Mouse (Mus musculus) heart, embryonic 15.5 days (tissue): ENCODE measurements around the gene Chd5. TPM values are rescaled to one million over a fixed set of nuclear protein-coding genes. Genes with fewer than 3 reads are reported as not detected.

Experiments used
- ATAC-seq: fragments of 200-750 bp; cut with Nextera tagmentation; replicated peaks from 2 replicates; pipeline ENCODE4 v1.8.0; 2017; ENCODE audit warnings: low read depth, moderate TSS enrichment; ENCODE audit not compliant: insufficient number of reproducible peaks, insufficient read depth, low FRiP score
- H3K27ac ChIP-seq: fragments of 300-500 bp; sonication (generic); 2 replicates; pipeline ENCODE4 v1.5.1; 2015; ENCODE audit warnings: mild to moderate bottlenecking, inconsistent platforms
- H3K27me3 ChIP-seq: fragments of 300-500 bp; sonication (generic); 2 replicates; pipeline ENCODE4 v1.6.1; 2015; ENCODE audit warnings: inconsistent platforms
- H3K36me3 ChIP-seq: fragments of 300-500 bp; sonication (generic); 2 replicates; pipeline ENCODE4 v1.6.1; 2015; ENCODE audit warnings: mild to moderate bottlenecking, inconsistent platforms
- H3K4me1 ChIP-seq: fragments of 300-500 bp; sonication (generic); replicated peaks from 2 replicates; pipeline ENCODE4 v1.6.1; 2015; ENCODE audit warnings: inconsistent platforms
- H3K4me2 ChIP-seq: fragments of 300-500 bp; sonication (generic); 2 replicates; pipeline ENCODE4 v1.6.1; 2015; ENCODE audit warnings: inconsistent platforms, mild to moderate bottlenecking, moderate library complexity
- H3K4me3 ChIP-seq: fragments of 300-500 bp; sonication (generic); 2 replicates; pipeline ENCODE4 v1.5.1; 2015; ENCODE audit warnings: mild to moderate bottlenecking, inconsistent platforms
- H3K9ac ChIP-seq: fragments of 300-500 bp; sonication (generic); 2 replicates; pipeline ENCODE4 v1.6.1; 2015; ENCODE audit warnings: mild to moderate bottlenecking, inconsistent platforms
- H3K9me3 ChIP-seq: fragments of 300-500 bp; sonication (generic); replicated peaks from 2 replicates; pipeline ENCODE4 v1.6.1; 2016; ENCODE audit warnings: inconsistent platforms
- WGBS: fragments of 180-500 bp; shearing (Covaris S2); methylation state at CpG from one replicate; pipeline ENCODE4 v1.1.7; 2015; ENCODE audit warnings: mixed read lengths; 5-methylcytosine and 5-hydroxymethylcytosine counted together
- polyA plus RNA-seq: library from polyadenylated mRNA; unstranded; fragments of >200 nt; fragmentation: Nextera tagmentation; extraction: Ambion mirVana; gene quantifications from 2 replicates; pipeline ENCODE4 v1.2.1, GENCODE M21; 2015

Gene Chd5
- polyA plus RNA-seq, result 0.06 and 0.22 TPM in 2 replicates

DNA sequence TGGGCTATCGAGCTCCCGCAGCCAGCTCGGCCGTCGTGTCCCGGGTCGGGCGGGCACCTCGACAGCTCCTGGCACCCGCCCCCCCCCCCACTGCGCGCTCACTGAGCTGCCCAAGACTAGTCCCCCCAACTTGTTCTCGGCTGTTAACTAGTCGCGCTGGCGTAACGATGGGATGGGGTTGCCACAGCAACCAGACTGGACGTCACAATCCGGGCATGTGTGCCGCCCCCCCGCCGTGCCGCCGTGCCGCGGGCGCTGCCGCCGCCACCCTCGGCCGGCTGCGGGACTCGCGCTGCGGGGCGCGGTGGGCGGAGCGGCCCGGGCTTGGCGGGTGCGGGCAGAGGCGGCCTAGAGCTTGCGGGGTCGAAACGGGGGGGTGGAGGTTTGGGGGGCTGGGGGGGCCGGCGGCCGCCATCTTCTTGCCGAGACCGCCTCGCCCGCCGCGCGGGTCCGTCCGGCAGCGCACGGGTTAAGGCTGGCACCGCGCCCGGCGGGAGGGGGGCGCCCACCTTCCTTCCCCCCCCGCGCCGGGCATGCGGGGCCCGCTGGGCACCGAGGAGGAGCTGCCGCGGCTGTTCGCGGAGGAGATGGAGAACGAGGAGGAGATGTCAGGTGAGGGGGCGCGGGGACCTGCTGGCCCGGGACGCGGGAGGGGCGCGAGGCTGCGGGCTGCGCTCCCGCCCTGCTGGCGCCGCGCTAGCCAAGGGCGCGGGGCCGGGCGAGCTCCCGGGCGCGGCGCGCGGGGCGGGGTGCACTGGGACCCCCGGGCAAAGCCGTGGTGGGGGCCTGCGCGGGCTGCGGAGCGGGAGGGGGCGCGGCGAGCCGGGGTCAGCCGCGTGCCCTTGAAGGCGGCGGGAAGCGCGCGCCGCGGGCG, at the start of gene Chd5:
Gene Chd5, plus strand, starts transcription at position 233 of the 874 bp plus-strand sequence.
- H3K9ac ChIP-seq, result peak within 1 kb of the TSS; percentile 53
- under 1% methylated on average over 77 of the region's 120 CpGs for WGBS
- H3K36me3 ChIP-seq, result peaks cover 8% of the 10 kb centered on the region
- H3K4me1 ChIP-seq, result peaks cover 20% of the 10 kb centered on the region
- H3K4me3 ChIP-seq, result peak within 1 kb of the TSS; percentile 56
- H3K4me2 ChIP-seq, result peak within 1 kb of the TSS; percentile 97
- H3K27ac ChIP-seq, result no peak within 1 kb of the TSS
- no peak for ATAC-seq
- H3K27me3 ChIP-seq, result peaks cover 72% of the 10 kb centered on the region
- H3K9me3 ChIP-seq, result no peaks in the 10 kb centered on the region

DNA sequence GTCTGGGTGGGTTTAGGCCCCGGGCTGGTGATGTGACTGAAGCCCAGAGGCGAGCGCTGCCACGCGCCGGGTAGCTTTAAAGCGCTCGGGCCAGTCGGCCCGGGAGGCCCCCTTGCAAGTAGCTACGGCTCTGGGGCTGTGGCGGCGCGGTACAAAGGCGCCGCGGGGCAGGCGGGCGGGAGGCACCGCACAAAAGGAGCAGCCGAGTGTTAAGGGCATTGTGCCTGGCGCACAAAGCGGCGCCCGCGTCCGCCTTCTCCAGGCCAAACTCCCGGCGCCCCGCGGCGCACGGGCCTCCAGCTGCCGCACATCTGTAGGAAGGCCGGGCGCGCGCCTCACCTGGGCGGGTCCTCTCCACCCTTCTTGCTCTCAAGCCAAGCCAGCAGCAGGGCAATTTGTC, 48.1 kb upstream of the Chd5 start:
- H3K36me3 ChIP-seq, result no peaks in the 10 kb centered on the region
- peaks cover 19% of the 10 kb centered on the region for H3K4me1 ChIP-seq
- ATAC-seq, result no peak
- H3K27me3 ChIP-seq, result peaks cover 80% of the 10 kb centered on the region
- WGBS, result 1% methylated on average over 39 of the region's 39 CpGs
- H3K27ac ChIP-seq, result no peak overlapping the region
- H3K9me3 ChIP-seq, result no peaks in the 10 kb centered on the region
- H3K9ac ChIP-seq, result no peak overlapping the region
- H3K4me2 ChIP-seq, result peak overlapping the region; percentile 30; the same call in 1 of the 2 replicates
- H3K4me3 ChIP-seq, result peak overlapping the region; percentile 24

DNA sequence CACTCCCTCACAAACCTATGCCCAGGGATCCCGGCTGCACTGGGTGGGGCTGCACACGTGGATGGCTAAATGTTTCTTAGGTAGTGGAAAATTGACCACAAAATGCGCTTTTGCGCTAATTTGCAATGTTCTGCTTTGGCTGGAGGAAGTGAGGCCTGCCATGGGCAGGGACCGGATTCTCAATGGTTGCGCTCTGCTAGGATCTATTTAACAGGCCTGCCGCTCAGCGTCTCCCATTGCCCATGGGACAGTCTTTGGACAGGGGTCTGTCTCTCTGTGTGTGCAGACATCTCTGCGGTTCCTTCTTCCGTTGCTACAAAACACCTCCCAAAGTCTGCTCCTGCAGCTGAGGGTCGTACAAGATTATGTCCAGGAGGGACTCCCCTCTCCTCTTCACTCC, 47.5 kb upstream of the Chd5 start:
- no peak for ATAC-seq
- Histone ChIP-seq H3K9me3 (no peaks in the 10 kb centered on the region), H3K4me3 (no peak overlapping the region; the same call in 1 of the 2 replicates), H3K27ac (no peak overlapping the region), H3K36me3 (no peaks in the 10 kb centered on the region), H3K4me2 (no peak overlapping the region), H3K4me1 (peaks cover 23% of the 10 kb centered on the region), H3K9ac (no peak overlapping the region), H3K27me3 (peaks cover 74% of the 10 kb centered on the region)
- 26% methylated on average over 11 of the region's 11 CpGs for WGBS

DNA sequence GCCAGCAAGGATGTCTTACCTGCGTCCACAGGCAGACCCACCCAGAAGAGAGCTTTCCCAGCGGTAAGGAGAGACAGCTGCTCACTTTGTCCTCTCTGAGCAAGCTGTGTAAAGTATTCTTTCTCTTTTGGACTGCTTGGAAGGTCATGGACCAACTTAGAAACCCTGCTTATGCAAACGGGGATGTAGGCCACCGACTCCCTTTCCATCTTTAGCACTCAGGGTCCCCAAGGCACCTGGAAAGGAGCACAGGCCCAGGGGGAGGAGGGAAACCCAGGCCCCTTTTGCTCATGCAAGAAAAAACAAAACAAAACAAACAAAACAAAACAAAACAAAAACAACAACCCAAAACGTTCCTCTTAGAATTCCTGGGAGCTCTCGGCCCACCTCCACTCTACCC, 46.9 kb upstream of the Chd5 start, which contains the start of gene Hes3:
Gene Hes3, minus strand, starts transcription at position 101 of the 400 bp plus-strand sequence.
- Histone ChIP-seq H3K27me3 (peaks cover 68% of the 10 kb centered on the region), H3K4me3 (peak within 1 kb of the TSS; percentile 24), H3K4me2 (peak within 1 kb of the TSS; percentile 30; the same call in 1 of the 2 replicates), H3K27ac (no peak within 1 kb of the TSS), H3K4me1 (peaks cover 21% of the 10 kb centered on the region), H3K9ac (no peak within 1 kb of the TSS), H3K36me3 (no peaks in the 10 kb centered on the region), H3K9me3 (no peaks in the 10 kb centered on the region)
- no peak for ATAC-seq
- WGBS, result 29% methylated on average over 6 of the region's 6 CpGs

DNA sequence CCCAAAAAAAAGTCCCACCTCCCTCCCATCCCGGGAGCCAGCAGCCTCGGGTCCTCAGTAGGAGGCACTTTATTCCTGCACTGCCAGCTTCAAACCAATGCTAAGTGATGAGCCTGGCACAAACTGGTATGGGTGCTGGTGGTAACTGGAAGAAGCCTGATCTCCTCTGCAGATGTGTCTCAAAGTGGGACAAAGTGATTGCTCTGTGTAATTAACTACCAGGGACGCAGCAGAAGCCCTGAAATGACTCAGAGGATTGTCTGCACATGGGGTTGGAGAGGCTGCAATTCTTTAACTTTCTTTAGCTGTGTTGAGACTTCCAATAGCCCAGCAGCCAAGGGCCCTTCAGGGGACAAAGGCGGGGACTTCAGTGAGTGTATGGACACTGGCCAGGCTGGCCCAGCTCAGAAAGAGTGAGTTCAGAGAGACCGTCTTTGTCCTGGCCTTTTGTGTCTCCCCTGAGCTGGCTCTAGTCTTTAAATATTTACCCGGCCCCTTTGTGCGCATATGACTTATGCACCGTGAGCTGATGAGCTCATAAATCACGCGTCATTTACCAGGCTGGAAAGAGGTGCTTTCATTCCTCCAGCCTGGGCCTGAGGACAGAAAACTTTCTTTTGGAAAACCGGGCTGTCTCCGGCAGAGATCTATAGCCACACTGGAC, 46.2 kb upstream of the Chd5 start:
- Histone ChIP-seq H3K36me3 (no peaks in the 10 kb centered on the region), H3K27me3 (peaks cover 62% of the 10 kb centered on the region), H3K9me3 (no peaks in the 10 kb centered on the region), H3K4me3 (no peak overlapping the region), H3K9ac (no peak overlapping the region), H3K4me1 (peaks cover 17% of the 10 kb centered on the region), H3K4me2 (no peak overlapping the region), H3K27ac (no peak overlapping the region)
- WGBS, result 43% methylated on average over 12 of the region's 12 CpGs
- no peak for ATAC-seq

DNA sequence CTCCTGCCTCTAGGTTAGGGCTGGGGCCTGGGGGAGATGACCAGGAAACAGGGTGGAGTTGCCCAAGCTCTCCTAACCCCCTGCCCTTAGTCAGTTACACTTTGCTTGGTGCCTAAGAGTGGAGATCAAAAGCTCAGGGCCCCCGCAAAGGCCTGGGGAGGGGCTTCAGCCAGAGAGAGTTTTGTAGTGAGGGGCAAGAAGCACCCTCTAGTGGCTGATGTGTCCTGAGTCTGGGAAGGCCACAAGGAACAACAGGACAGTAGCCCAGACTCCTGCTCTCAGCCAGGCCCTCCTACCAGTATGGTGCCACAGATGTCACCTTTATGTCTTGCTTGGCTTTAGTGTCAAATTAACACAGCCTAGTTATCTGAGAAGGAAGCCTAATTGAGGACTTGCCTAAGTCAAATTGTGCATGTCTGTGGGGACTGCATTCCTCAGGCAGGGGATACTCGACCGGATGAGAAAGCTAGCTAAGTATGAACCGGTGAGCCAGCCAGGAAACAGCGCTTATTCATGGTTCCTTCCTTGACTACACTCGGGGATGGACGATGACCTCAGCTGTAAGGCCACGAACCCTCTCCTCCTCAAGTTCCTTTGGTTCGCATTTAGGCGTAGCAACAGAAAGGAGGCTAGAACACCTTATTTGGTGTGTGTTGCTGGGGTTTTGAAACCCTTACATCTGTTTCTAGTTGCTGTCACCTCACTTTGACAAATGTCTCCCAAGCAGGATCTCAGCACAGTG, 44.1 kb upstream of the Chd5 start:
- Histone ChIP-seq H3K27ac (peak overlapping the region; percentile 24; the same call in 1 of the 2 replicates), H3K4me2 (no peak overlapping the region), H3K9me3 (no peaks in the 10 kb centered on the region), H3K4me1 (peaks cover 32% of the 10 kb centered on the region), H3K27me3 (peaks cover 46% of the 10 kb centered on the region), H3K36me3 (no peaks in the 10 kb centered on the region), H3K4me3 (no peak overlapping the region), H3K9ac (no peak overlapping the region)
- no peak for ATAC-seq
- 48% methylated on average over 10 of the region's 10 CpGs for WGBS

DNA sequence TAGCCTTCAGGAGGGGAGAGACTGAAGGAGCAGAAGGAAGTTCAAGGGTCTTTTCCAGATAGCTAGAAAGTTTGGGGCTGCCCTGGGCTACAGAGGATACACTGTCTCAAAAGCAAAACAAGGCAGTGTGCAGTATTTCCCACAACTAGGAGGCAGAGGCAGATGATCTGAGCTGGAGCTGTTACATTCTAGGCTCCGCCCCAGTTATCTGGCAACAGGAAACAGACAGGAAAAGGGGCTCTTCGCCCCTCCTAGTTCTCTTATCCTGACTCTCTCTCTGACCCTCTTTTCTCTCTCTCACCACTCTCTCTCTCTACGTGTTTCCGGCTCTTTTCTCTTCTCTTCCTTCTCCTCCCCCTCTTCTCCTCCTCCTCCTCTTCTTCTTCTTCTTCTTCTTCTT, 42.5 kb upstream of the Chd5 start:
- 29% methylated on average over 4 of the region's 4 CpGs for WGBS
- no peak for ATAC-seq
- Histone ChIP-seq H3K27me3 (peaks cover 32% of the 10 kb centered on the region), H3K36me3 (peaks cover 12% of the 10 kb centered on the region; the same call in 1 of the 2 replicates), H3K4me1 (peaks cover 26% of the 10 kb centered on the region), H3K4me3 (no peak overlapping the region), H3K4me2 (peak overlapping the region; percentile 14; the same call in 1 of the 2 replicates), H3K27ac (peak overlapping the region; percentile 43), H3K9ac (no peak overlapping the region), H3K9me3 (no peaks in the 10 kb centered on the region)

DNA sequence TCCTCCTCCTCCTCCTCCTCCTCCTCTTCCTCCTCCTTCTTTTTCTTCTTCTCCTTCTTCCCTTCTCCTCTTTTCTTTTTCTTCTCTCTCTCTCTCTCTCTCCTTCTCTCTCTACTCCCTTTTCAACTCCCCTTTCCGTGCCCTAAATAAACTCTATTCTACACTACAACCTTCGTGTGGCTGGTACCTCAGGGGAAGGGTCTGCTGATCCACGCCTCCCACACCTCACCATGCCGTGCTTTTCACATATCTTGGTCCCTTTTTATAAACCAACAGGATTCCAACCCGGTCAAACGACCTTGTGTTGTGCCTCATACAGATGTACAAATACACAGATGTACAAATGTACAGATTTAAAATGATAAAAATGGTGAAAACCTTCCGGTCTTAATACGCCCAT, 42.1 kb upstream of the Chd5 start:
- Histone ChIP-seq H3K36me3 (peaks cover 12% of the 10 kb centered on the region; the same call in 1 of the 2 replicates), H3K9ac (peak overlapping the region; percentile 63), H3K27me3 (peaks cover 27% of the 10 kb centered on the region), H3K4me3 (peak overlapping the region; percentile 96), H3K27ac (peak overlapping the region; percentile 84), H3K4me2 (peak overlapping the region; percentile 74), H3K9me3 (no peaks in the 10 kb centered on the region), H3K4me1 (peaks cover 26% of the 10 kb centered on the region)
- no peak for ATAC-seq
- WGBS, result 13% methylated on average over 8 of the region's 8 CpGs

DNA sequence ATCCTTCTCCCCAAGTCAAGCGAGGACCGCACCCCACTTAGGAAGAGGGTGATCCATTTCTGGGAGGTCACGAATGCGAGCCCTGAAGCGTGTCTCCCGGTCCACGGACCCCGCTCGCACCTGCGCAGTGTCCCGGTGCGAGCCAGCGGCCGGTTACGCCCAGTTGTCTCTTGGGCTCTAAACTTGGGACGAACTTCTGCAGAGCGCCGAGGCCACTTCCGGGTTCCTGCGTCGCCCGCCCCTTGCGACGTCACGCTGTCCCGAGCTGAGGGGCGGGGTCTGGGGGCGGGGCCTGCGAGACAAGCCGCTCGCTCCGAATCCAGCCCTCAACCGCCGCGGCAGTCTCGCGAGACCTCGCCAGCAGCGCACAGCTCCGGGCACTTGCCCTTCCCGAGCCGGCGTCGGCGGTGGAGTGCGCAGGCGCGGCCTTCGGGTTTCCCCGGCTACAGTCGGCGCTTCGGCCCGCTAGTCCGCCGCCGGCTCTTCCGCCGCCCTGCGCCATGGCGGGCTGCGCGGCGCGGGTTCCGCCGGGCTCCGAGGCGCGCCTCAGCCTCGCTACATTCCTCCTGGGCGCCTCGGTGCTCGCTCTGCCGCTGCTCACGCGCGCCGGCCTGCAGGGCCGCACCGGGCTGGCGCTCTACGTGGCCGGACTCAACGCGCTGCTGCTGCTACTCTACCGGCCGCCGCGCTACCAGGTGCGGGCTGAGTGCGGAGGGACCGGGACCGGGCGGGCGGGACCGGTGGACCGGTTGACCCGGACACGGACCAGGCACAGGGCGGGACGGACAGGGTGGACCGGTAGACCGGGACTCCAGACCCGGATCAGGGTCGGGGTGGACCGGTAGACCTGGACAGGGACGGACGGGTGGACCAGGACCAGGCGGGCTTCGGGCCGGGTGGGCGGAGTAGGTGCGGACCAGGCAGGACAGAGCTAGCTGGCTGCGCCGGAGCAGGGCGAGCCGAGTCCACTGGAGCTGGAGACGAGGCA, 41.3 kb upstream of the Chd5 start, which contains the start of gene Icmt:
Gene Icmt, plus strand, starts transcription at position 354 of the 988 bp plus-strand sequence.
- Histone ChIP-seq H3K9me3 (no peaks in the 10 kb centered on the region), H3K4me2 (peak within 1 kb of the TSS; percentile 91), H3K9ac (peak within 1 kb of the TSS; percentile 97), H3K27me3 (peaks cover 19% of the 10 kb centered on the region), H3K4me1 (peaks cover 26% of the 10 kb centered on the region), H3K36me3 (peaks cover 12% of the 10 kb centered on the region; the same call in 1 of the 2 replicates), H3K4me3 (peak within 1 kb of the TSS; percentile 96), H3K27ac (peak within 1 kb of the TSS; percentile 84)
- WGBS, result under 1% methylated on average over 119 of the region's 119 CpGs
- peak; percentile 98 for ATAC-seq

DNA sequence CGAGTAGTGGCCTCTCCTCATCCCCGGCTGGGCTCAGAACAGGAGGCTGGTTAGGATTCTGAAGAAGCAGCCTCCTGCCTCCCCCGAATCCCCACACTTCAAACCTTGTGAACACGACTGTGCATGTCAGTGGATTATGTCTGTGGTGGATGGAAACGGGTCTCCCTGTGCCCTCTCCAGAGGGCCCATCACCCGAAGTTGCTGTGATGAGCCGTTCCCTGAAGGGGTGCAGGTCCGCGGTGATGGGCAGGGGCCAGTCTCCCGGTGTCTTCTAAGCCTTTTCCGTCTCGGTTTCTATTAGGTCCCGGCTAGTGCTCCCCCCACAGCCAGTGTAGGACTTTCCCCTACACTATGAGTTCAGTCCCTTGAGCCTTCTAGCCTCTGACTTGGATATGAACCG, 39.6 kb upstream of the Chd5 start:
- Histone ChIP-seq H3K4me3 (no peak overlapping the region), H3K9ac (no peak overlapping the region), H3K4me2 (no peak overlapping the region), H3K27me3 (0 out of 2 replicates have a peak, but pooled peaks cover 3% of the 10 kb centered on the region), H3K9me3 (no peaks in the 10 kb centered on the region), H3K27ac (no peak overlapping the region), H3K4me1 (peaks cover 26% of the 10 kb centered on the region), H3K36me3 (peaks cover 21% of the 10 kb centered on the region; the same call in 1 of the 2 replicates)
- ATAC-seq, result no peak
- 79% methylated on average over 14 of the region's 14 CpGs for WGBS
